Mouse (Mus musculus) forebrain, embryonic 14.5 days (tissue): Measurements from ENCODE around the gene Ccdc162. TPM values are rescaled to one million over a fixed set of nuclear protein-coding genes. Genes with fewer than 3 reads are reported as not detected.

Experiments
- ATAC-seq: fragments of 200-750 bp; cut with Nextera tagmentation; 2 replicates; pipeline ENCODE4 v1.8.0; 2017; ENCODE audit warnings: mild to moderate bottlenecking, moderate library complexity
- DNase-seq: peaks from one replicate; pipeline ENCODE4 v3.0.0-alpha.2; 2015; ENCODE audit warnings: low spot score
- H3K27ac ChIP-seq: fragments of 300-500 bp; sonication (generic); 2 replicates; pipeline ENCODE4 v1.5.1; 2014; ENCODE audit warnings: low read depth, mild to moderate bottlenecking, control low read depth, low read length, moderate library complexity
- H3K27me3 ChIP-seq: fragments of 300-500 bp; sonication (generic); replicated peaks from 2 replicates; pipeline ENCODE4 v1.6.1; 2014; ENCODE audit warnings: low read length, control low read depth, mixed read lengths; ENCODE audit not compliant: control insufficient read depth, insufficient read depth
- H3K36me3 ChIP-seq: fragments of 300-500 bp; sonication (generic); 2 replicates; pipeline ENCODE4 v1.6.1; 2014; ENCODE audit warnings: low read length, control low read depth; ENCODE audit not compliant: control insufficient read depth, insufficient read depth
- H3K4me1 ChIP-seq: fragments of 300-500 bp; sonication (generic); 2 replicates; pipeline ENCODE4 v1.6.1; 2014; ENCODE audit warnings: antibody characterized with exemption, low read length, control low read depth; ENCODE audit not compliant: control insufficient read depth, insufficient read depth
- H3K4me2 ChIP-seq: fragments of 300-500 bp; sonication (generic); 2 replicates; pipeline ENCODE4 v1.6.1; 2014; ENCODE audit warnings: mild to moderate bottlenecking, control low read depth, low read length
- H3K4me3 ChIP-seq: fragments of 300-500 bp; sonication (generic); 2 replicates; pipeline ENCODE4 v1.5.1; 2014; ENCODE audit warnings: low read depth, low read length, control low read depth
- H3K9ac ChIP-seq: fragments of 300-500 bp; sonication (generic); 2 replicates; pipeline ENCODE4 v1.6.1; 2014; ENCODE audit warnings: mild to moderate bottlenecking, low read length, control low read depth, moderate library complexity
- H3K9me3 ChIP-seq: fragments of 300-500 bp; sonication (generic); replicated peaks from 2 replicates; pipeline ENCODE4 v1.6.1; 2016; ENCODE audit warnings: low read length, control low read depth, mixed read lengths; ENCODE audit not compliant: control insufficient read depth
- WGBS: fragments of 180-500 bp; shearing (Covaris S2); extraction: QIAGEN DNeasy Blood & Tissue Kit; methylation state at CpG from one replicate; pipeline ENCODE4 v1.1.7; 2014; 5-methylcytosine and 5-hydroxymethylcytosine counted together
- polyA plus RNA-seq: library from polyadenylated mRNA; unstranded; fragments of >200 nt; fragmentation: Nextera tagmentation; extraction: Ambion mirVana; gene quantifications from 2 replicates; pipeline ENCODE4 v1.2.1, GENCODE M21; 2014

Ccdc162 gene
- polyA plus RNA-seq, 1 experiment from 2014 or later: 0.66 TPM

DNA sequence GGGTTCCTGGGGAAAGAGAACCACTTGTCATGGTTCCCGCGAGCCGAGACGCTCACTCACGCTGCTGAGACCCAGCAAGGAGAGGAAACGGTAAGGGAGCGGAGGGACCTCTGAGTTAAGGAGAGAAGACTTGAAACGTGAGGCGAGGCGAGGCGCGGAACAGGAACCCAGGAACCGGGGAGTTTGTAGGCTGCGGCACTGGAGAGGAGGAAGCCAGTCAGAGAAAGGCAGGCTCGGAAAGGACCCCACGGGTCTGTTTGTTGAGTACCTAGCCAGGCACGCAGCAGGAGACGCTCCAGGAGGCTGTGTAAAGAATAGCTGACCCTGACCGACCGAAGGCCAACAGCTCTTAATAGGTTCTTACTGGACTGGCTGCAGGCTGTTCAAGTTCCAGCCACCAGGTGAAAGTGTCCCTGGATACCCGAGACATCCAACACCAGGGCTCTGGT lies 31.9 kb downstream of the Ccdc162 start:
- Histone ChIP-seq H3K9ac (no peak overlapping the region), H3K4me3 (no peak overlapping the region), H3K4me1 (no peaks in the 10 kb centered on the region), H3K36me3 (no peaks in the 10 kb centered on the region), H3K27ac (no peak overlapping the region), H3K9me3 (no peaks in the 10 kb centered on the region), H3K27me3 (0 out of 2 replicates have a peak, but pooled peaks cover 7% of the 10 kb centered on the region), H3K4me2 (0 out of 2 replicates have a peak overlapping the region, but pooled peaks have one; percentile 5)
- 7% methylated on average over 21 of the region's 21 CpGs for WGBS
- ATAC-seq: no peak
- no peak for DNase-seq

DNA sequence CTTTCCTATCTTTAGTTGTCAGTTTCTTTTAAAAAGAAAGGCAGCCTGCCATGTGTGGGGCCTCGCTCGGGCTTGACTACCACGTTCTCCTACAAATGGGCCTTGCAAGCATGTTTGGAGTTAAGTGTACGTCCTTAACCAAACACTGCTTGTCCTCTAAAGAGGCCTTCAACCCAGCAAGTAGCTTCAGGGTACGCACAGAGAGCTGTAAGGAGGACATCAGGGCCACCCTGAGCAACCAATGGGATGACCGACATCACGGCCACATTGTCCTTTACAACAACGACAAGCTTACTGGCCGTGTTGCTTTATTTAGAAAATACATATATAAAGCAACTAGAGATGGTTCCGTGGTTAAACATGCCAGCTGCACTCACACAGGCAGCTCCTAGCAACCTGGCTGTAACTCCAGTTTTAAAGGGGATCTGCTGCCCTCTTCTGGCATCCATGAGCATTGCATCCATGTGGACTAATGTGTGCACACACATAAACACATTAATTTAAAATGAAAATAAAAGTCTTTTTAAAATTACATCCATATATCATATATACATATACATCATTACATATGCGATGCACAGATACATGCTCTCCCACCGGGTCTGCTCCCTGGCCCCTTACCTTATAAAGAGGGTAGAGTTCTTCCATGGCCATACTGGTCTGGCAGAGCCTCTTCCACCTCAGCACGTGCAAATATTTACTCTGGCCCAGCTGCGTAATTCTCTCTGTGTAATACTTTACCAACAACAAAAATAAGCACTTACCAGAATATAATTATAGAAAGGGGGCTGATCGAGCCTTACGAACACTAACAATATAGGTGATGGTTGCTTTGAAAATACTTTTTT lies 33.7 kb downstream of the Ccdc162 start:
- H3K36me3 ChIP-seq: no peaks in the 10 kb centered on the region
- ATAC-seq: peak; percentile 45; the same call in 1 of the 2 replicates
- H3K27me3 ChIP-seq: 0 out of 2 replicates have a peak, but pooled peaks cover 7% of the 10 kb centered on the region
- H3K9ac ChIP-seq: no peak overlapping the region
- peak; percentile 91 for DNase-seq
- H3K4me3 ChIP-seq: no peak overlapping the region
- no peaks in the 10 kb centered on the region for H3K9me3 ChIP-seq
- H3K4me2 ChIP-seq: no peak overlapping the region
- no peak overlapping the region for H3K27ac ChIP-seq
- 43% methylated on average over 16 of the region's 16 CpGs for WGBS
- peaks cover 12% of the 10 kb centered on the region; the same call in 1 of the 2 replicates for H3K4me1 ChIP-seq

DNA sequence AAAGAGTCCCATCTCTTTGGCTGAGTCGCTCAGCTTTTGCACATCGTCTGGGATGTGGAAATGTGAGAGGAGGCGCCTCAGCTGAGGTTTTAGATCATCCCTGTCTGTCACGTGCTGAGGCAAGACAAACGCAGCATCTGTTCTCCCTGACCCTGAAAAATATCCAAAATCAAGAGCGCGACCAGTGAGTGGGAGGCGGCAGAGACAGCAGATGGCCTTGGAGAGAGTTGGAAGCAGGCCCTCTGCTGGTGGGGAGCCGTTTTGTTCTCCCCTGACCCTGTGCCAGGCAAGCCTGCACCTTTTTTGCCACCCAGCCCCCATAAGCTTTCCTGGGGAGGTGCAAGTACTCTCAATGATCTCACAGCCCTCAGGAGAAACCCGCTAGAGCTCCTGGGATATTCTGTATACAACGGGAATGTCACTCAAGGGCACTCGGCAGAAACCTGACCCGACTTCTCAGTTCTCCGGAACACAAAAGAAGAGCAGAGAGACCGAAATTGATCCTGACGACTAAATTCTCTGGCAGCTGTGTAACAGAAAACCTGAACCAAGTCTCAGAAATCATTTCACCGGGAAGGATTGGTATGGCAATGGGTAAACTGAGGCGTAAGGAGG lies 37.6 kb downstream of the Ccdc162 start:
- Histone ChIP-seq H3K27ac (peak overlapping the region; percentile 69; the same call in 1 of the 2 replicates), H3K27me3 (0 out of 2 replicates have a peak, but pooled peaks cover 1% of the 10 kb centered on the region), H3K9ac (peak overlapping the region; percentile 13; the same call in 1 of the 2 replicates), H3K4me1 (peaks cover 14% of the 10 kb centered on the region; the same call in 1 of the 2 replicates), H3K36me3 (no peaks in the 10 kb centered on the region), H3K4me2 (peak overlapping the region; percentile 39), H3K4me3 (no peak overlapping the region; the same call in 1 of the 2 replicates), H3K9me3 (no peaks in the 10 kb centered on the region)
- ATAC-seq: peak; percentile 90
- DNase-seq: peak; percentile 88
- 16% methylated on average over 18 of the region's 18 CpGs for WGBS

DNA sequence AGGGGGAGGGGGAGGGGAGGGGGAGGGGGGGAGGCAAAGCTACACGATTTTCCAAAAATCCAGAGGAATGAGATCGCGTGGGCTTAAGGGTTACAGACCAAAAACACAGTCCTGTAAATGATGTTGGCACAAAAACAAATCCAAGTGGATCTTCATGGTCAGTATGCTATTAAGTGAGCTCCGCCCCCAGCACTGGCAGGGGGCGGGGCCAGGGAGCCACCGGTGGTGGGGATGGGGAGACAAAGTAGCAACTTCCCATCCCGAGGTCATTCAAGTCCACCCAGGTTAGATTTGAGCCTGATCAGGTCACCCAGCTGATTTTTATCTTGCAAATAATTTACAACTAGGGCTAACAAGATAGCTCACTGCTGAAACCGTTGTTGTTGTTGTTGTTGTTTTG lies 39.0 kb downstream of the Ccdc162 start:
- H3K9ac ChIP-seq: no peak overlapping the region
- H3K4me2 ChIP-seq: no peak overlapping the region
- H3K27me3 ChIP-seq: no peaks in the 10 kb centered on the region
- ATAC-seq (no peak), DNase-seq (no peak)
- WGBS: 69% methylated on average over 8 of the region's 8 CpGs
- no peak overlapping the region for H3K4me3 ChIP-seq
- H3K9me3 ChIP-seq: no peaks in the 10 kb centered on the region
- H3K27ac ChIP-seq: no peak overlapping the region
- peaks cover 14% of the 10 kb centered on the region; the same call in 1 of the 2 replicates for H3K4me1 ChIP-seq
- H3K36me3 ChIP-seq: no peaks in the 10 kb centered on the region

DNA sequence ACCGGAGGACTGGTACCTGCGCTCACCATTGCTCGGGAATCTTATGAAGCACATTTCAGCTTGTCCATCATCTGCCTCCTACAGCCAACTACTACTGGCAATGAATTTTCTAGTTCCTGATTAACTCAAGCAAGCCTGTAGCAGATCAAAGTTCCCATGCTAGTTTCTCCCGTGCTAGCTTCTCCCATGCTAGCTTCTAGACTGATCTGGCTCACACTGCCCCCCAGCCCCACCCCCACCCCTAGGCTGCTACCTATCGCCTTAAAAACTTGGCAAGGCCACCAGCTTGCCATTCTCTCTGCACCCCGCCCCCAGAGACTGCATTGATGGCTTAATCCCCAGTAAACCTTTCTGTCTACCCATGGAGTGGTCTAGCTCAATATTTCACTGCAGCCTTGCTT lies 39.8 kb downstream of the Ccdc162 start:
- H3K9me3 ChIP-seq: no peaks in the 10 kb centered on the region
- H3K4me1 ChIP-seq: peaks cover 14% of the 10 kb centered on the region; the same call in 1 of the 2 replicates
- no peak overlapping the region for H3K9ac ChIP-seq
- no peak overlapping the region for H3K27ac ChIP-seq
- no peak for DNase-seq
- H3K4me3 ChIP-seq: no peak overlapping the region
- H3K27me3 ChIP-seq: no peaks in the 10 kb centered on the region
- 71% methylated on average over 6 of the region's 6 CpGs for WGBS
- no peak for ATAC-seq
- H3K36me3 ChIP-seq: no peaks in the 10 kb centered on the region
- H3K4me2 ChIP-seq: no peak overlapping the region

DNA sequence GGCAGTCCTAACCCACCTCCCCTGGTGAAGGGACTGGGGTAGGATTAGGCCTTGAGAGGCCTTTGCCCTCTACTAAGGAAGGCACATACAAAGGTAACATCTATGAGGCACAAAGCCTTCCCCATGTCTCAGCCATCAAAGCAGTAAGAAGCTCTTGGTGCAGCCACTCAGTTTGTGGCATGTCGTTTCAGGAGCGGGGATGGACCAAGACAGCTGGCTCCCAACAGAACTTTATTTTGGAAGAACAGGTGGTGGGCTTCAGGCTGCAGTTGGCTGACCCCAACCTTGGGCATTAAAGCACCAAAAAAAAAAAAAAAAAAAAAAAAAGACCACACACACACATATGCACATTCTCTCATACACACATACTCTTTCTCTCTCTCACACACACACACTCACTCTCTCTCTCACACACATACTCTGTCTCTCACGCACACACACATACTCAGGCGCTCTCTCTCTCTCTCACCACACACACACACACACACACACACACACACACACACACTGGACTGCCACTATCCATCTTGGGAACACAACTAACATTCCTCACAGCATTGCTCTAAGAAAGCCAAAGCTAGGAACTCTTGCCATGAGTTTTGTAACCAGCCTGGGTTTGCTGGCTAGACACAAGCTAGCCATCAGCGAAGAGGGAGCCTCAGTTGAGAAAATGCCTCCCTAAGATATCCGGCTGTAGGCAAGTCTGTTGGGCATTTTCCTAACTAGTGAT lies 40.4 kb downstream of the Ccdc162 start:
- Histone ChIP-seq H3K4me1 (peaks cover 14% of the 10 kb centered on the region; the same call in 1 of the 2 replicates), H3K4me2 (no peak overlapping the region), H3K9me3 (no peaks in the 10 kb centered on the region), H3K9ac (no peak overlapping the region), H3K27ac (no peak overlapping the region), H3K27me3 (no peaks in the 10 kb centered on the region), H3K36me3 (no peaks in the 10 kb centered on the region), H3K4me3 (no peak overlapping the region)
- 88% methylated on average over 6 of the region's 6 CpGs for WGBS
- ATAC-seq: no peak
- no peak for DNase-seq

DNA sequence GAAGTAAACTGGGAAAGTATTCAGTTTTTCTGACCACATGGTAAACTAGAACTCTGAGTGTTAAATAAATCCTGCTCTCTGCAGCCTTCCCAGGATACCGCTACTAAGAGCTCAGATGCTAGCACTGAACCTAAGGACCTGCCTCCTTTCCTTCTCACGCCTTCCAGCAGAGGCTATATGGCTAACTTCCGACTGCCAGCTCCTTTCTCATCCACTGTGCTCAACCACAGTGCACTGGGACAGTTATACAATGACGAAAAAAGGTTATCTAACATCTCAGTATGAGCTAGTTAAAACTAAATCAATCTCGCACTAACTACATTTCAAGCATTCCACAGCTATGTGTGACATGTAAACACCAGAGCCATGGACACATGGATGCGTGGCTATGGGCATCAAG lies 41.2 kb downstream of the Ccdc162 start:
- Histone ChIP-seq H3K9ac (no peak overlapping the region), H3K4me2 (no peak overlapping the region), H3K27ac (no peak overlapping the region), H3K4me1 (peaks cover 14% of the 10 kb centered on the region; the same call in 1 of the 2 replicates), H3K36me3 (no peaks in the 10 kb centered on the region), H3K9me3 (no peaks in the 10 kb centered on the region), H3K27me3 (no peaks in the 10 kb centered on the region), H3K4me3 (no peak overlapping the region)
- ATAC-seq: no peak
- 86% methylated on average over 6 of the region's 6 CpGs for WGBS
- no peak for DNase-seq

DNA sequence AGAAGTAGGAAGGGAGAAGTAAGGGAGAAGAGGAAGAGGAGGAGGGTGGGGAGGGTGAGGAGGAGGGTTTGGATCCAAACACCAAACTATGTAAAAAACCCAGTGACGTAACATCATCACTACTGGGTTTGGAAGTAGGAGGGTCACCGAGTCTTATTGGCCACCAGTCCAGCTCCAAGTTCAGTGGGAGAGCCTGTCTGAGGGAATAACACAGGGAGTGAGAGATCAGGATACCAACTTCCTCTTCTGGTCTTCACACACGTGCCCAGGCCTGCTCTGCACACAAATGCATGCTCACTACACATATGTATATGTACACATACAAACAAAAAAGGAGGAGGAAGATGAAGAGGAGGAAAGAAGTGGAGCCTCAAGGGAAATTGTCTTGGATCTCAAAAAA lies 42.1 kb downstream of the Ccdc162 start:
- Histone ChIP-seq H3K36me3 (no peaks in the 10 kb centered on the region), H3K4me2 (no peak overlapping the region), H3K27me3 (no peaks in the 10 kb centered on the region), H3K9me3 (no peaks in the 10 kb centered on the region), H3K4me3 (no peak overlapping the region), H3K9ac (no peak overlapping the region), H3K27ac (no peak overlapping the region), H3K4me1 (peaks cover 14% of the 10 kb centered on the region; the same call in 1 of the 2 replicates)
- no peak for ATAC-seq
- no peak for DNase-seq
- 78% methylated on average over 3 of the region's 3 CpGs for WGBS
